Mouse (Mus musculus) stomach, postnatal 0 days (tissue): Measurements from ENCODE around the gene Stard9. TPM values are rescaled to one million over a fixed set of nuclear protein-coding genes. Genes with fewer than 3 reads are reported as not detected.
"Not testable (repeated sequence)": the region's sequence is repeated elsewhere in the genome, so short reads cannot be mapped to it uniquely, and the experiment has no call there.

Experiments
- ATAC-seq: fragments of 200-750 bp; cut with Nextera tagmentation; 2 replicates; pipeline ENCODE4 v1.8.0; 2017; ENCODE audit not compliant: low FRiP score, low TSS enrichment
- DNase-seq: peaks from one replicate; pipeline ENCODE4 v3.0.0-alpha.2; 2016; ENCODE audit warnings: low spot score
- H3K27ac ChIP-seq: fragments of 300-500 bp; sonication (generic); replicated peaks from 2 replicates; pipeline ENCODE4 v1.5.1; 2014; ENCODE audit warnings: mild to moderate bottlenecking, control low read depth
- H3K27me3 ChIP-seq: fragments of 300-500 bp; sonication (generic); 2 replicates; pipeline ENCODE4 v1.6.1; 2014; ENCODE audit warnings: low read length; ENCODE audit not compliant: control insufficient read depth, insufficient read depth
- H3K36me3 ChIP-seq: fragments of 300-500 bp; sonication (generic); 2 replicates; pipeline ENCODE4 v1.6.1; 2014; ENCODE audit warnings: low read length, mixed read lengths; ENCODE audit not compliant: control insufficient read depth, insufficient read depth
- H3K4me1 ChIP-seq: fragments of 300-500 bp; sonication (generic); replicated peaks from 2 replicates; pipeline ENCODE4 v1.6.1; 2014; ENCODE audit warnings: antibody characterized with exemption; ENCODE audit not compliant: control insufficient read depth, insufficient read depth
- H3K4me2 ChIP-seq: fragments of 300-500 bp; sonication (generic); replicated peaks from 2 replicates; pipeline ENCODE4 v1.6.1; 2014; ENCODE audit warnings: low read depth, mild to moderate bottlenecking, control low read depth, moderate library complexity
- H3K4me3 ChIP-seq: fragments of 300-500 bp; sonication (generic); 2 replicates; pipeline ENCODE4 v1.5.1; 2014; ENCODE audit warnings: low read depth, low read length, control low read depth
- H3K9ac ChIP-seq: fragments of 300-500 bp; sonication (generic); 2 replicates; pipeline ENCODE4 v1.6.1; 2014; ENCODE audit warnings: mild to moderate bottlenecking, low read length, control low read depth, mixed read lengths
- H3K9me3 ChIP-seq: fragments of 300-500 bp; sonication (generic); 2 replicates; pipeline ENCODE4 v1.6.1; 2016; ENCODE audit warnings: low read length; ENCODE audit not compliant: control insufficient read depth
- CTCF ChIP-seq: IDR thresholded peaks from 2 replicates; pipeline ENCODE4 v1.5.1; 2016; ENCODE audit warnings: antibody characterized with exemption, low read depth, mild to moderate bottlenecking, moderate library complexity
- EP300 ChIP-seq: optimal IDR thresholded peaks from 2 replicates; pipeline ENCODE3; 2016; ENCODE audit warnings: antibody characterized with exemption
- WGBS: fragments of 180-500 bp; shearing (Covaris S2); extraction: QIAGEN DNeasy Blood & Tissue Kit; methylation state at CpG from one replicate; pipeline ENCODE4 v1.1.7; 2014; 5-methylcytosine and 5-hydroxymethylcytosine counted together
- polyA plus RNA-seq: library from polyadenylated mRNA; unstranded; fragments of >200 nt; fragmentation: Nextera tagmentation; extraction: Ambion mirVana; gene quantifications from 2 replicates; pipeline ENCODE4 v1.2.1, GENCODE M21; 2015

Stard9 gene
- polyA plus RNA-seq, 1 experiment from 2014 or later, result 2.1 TPM

GRCm38 (mm10) chr2:120670253-120670652, 41.3 kb downstream of the Stard9 start:
- no peaks in the 10 kb centered on the region for H3K4me1 ChIP-seq
- H3K36me3 ChIP-seq, result no peaks in the 10 kb centered on the region; the same call in 1 of the 2 replicates
- H3K9ac ChIP-seq, result no peak overlapping the region
- DNase-seq (no peak), ATAC-seq (no peak)
- no peaks in the 10 kb centered on the region for H3K9me3 ChIP-seq
- 53% methylated on average over 2 of the region's 2 CpGs for WGBS
- no peak overlapping the region for H3K4me3 ChIP-seq
- H3K4me2 ChIP-seq, result no peak overlapping the region
- no peaks in the 10 kb centered on the region for H3K27me3 ChIP-seq
- H3K27ac ChIP-seq, result no peak overlapping the region
- peak; percentile 77 for TF ChIP-seq CTCF
- TF ChIP-seq EP300, result no peak

DNA sequence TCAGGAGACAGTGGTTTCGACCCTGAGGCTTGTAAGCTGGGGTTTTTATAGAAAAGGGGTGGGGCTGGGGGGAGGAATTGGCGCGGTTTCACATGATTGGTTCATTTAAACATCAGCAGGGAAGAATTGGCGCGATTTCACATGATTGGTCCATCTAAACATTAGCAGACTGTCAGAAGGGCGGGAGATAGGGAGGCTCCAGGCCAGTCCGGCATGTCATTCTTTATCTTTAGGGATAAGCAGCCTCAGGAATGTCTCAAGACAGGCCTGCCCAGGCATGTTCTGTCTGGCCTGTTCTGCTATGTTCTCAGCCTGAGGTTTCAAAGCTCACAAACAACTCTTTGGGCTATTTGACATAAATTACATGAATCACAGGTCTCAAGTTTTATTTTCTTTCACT, 52.2 kb downstream of the Stard9 start:
- WGBS, result 84% methylated on average over 7 of the region's 7 CpGs
- not testable (repeated sequence) for H3K36me3 ChIP-seq

GRCm38 (mm10) chr2:120697767-120698166, 68.8 kb downstream of the Stard9 start:
- Histone ChIP-seq H3K4me3 (no peak overlapping the region), H3K27me3 (no peaks in the 10 kb centered on the region), H3K36me3 (peaks cover 2% of the 10 kb centered on the region; the same call in 1 of the 2 replicates)

More for the DNA sequence above, 52.2 kb downstream of the Stard9 start:
- not testable (repeated sequence) for DNase-seq, H3K4me1 ChIP-seq, H3K4me3 ChIP-seq, ATAC-seq, H3K9me3 ChIP-seq, H3K9ac ChIP-seq, H3K27ac ChIP-seq, H3K4me2 ChIP-seq, H3K27me3 ChIP-seq

GRCm38 (mm10) chr2:120700379-120700885, 71.5 kb downstream of the Stard9 start:
- DNase-seq, result no peak
- no peak for ATAC-seq
- peaks cover 2% of the 10 kb centered on the region; the same call in 1 of the 2 replicates for H3K36me3 ChIP-seq

More at GRCm38 (mm10) chr2:120697767-120698166, 68.8 kb downstream of the Stard9 start:
- no peak overlapping the region for H3K9ac ChIP-seq
- WGBS, result 85% methylated on average over 5 of the region's 5 CpGs
- no peak overlapping the region for H3K27ac ChIP-seq
- H3K9me3 ChIP-seq, result no peaks in the 10 kb centered on the region
- no peak overlapping the region for H3K4me2 ChIP-seq
- no peak for TF ChIP-seq EP300
- no peak for TF ChIP-seq CTCF
- H3K4me1 ChIP-seq, result no peaks in the 10 kb centered on the region
- DNase-seq (no peak), ATAC-seq (no peak)

DNA sequence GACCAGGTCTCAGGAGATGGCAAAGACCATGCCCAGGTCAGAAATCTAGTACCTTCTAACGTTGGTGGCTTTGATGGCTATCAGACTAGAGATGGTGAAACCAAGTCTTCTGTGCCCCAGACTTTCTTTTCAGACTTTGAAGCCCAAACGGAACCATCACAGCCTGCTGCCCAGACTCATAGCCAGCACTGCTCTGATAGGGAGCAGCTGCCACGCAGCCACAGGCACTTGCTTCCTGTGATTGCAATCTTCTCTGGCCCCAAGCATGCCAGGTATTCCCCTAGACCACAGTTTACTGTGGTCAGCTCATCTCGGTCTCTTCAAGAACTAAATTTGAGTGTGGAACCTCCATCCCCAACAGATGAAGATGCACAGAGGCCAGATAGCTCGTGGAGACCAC, 73.8 kb downstream of the Stard9 start:
- no peak for ATAC-seq
- no peaks in the 10 kb centered on the region for H3K9me3 ChIP-seq
- WGBS, result 69% methylated on average over 5 of the region's 5 CpGs

More at GRCm38 (mm10) chr2:120700379-120700885, 71.5 kb downstream of the Stard9 start:
- no peak for TF ChIP-seq EP300
- no peak for TF ChIP-seq CTCF
- Histone ChIP-seq H3K9me3 (no peaks in the 10 kb centered on the region), H3K4me3 (no peak overlapping the region), H3K4me2 (no peak overlapping the region), H3K27me3 (no peaks in the 10 kb centered on the region), H3K9ac (no peak overlapping the region), H3K27ac (no peak overlapping the region), H3K4me1 (no peaks in the 10 kb centered on the region)
- 89% methylated on average over 3 of the region's 3 CpGs for WGBS

DNA sequence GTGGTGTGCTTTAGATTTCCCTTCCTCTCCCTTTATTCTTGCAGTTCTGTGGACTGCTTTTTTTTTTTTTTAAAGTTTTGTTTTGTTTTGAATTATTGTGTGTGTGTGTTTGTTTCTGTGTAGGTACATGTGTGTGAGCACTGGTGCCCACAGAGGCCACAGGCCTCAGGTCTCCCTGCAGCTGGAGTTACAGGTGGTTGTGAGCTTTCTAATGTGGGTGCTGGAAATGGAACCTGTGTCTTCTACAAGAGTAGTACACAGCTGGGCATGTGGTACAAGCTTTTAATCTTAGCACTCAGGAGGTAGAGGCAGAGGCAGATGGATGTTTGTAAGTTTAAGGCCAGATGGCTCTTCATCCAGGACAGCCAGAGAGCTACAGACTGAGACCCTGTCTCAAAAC, 78.1 kb downstream of the Stard9 start:
- no peaks in the 10 kb centered on the region for H3K9me3 ChIP-seq
- no peaks in the 10 kb centered on the region for H3K4me1 ChIP-seq
- no peaks in the 10 kb centered on the region for H3K27me3 ChIP-seq
- H3K4me3 ChIP-seq, result no peak overlapping the region
- H3K27ac ChIP-seq, result no peak overlapping the region
- no peak overlapping the region for H3K4me2 ChIP-seq
- no peak for TF ChIP-seq CTCF
- no peak for TF ChIP-seq EP300
- DNase-seq (no peak), ATAC-seq (no peak)
- peaks cover 2% of the 10 kb centered on the region; the same call in 1 of the 2 replicates for H3K36me3 ChIP-seq
- no peak overlapping the region for H3K9ac ChIP-seq

More for the DNA sequence above, 73.8 kb downstream of the Stard9 start:
- Histone ChIP-seq H3K9ac (no peak overlapping the region), H3K4me1 (no peaks in the 10 kb centered on the region), H3K27ac (no peak overlapping the region), H3K4me3 (no peak overlapping the region), H3K36me3 (peaks cover 2% of the 10 kb centered on the region; the same call in 1 of the 2 replicates), H3K4me2 (no peak overlapping the region), H3K27me3 (no peaks in the 10 kb centered on the region)
- TF ChIP-seq EP300, result no peak
- TF ChIP-seq CTCF, result no peak
- no peak for DNase-seq
